Mouse (Mus musculus): ENCODE results near the gene Plekhh3.

The Plekhh3 gene

DNA sequence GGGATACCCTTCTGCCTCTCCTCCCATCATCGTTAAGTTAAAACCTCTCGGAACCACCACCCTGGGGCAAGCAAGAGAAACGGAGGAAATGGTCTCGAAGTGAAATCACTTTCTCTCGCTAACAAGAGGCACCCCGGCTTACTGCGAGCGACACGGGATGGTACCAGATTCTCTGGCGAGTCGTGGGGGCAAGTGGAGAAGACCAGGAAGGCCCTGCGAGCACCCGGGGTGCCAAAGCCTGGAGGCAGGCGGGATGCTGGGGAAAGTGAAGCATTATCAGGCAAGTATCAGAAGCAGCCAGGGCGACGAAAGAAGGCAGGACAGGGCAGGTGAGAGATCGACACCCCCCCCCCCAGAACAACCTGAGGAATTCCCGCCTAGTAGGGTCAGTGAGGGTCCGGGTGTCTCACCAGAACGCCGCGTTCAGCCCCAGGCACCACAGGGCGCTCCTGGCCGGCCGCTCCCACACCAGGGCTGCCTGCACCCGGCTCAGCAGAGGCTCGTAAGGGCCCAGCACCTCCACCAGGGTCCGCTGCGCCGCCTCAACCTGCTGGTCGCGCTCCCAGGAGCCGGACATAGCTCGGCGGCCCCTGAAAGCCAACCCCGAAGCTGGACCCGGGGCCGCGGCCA, 51.9 kb downstream of the Plekhh3 start:
- DNase-seq: no peak

DNA sequence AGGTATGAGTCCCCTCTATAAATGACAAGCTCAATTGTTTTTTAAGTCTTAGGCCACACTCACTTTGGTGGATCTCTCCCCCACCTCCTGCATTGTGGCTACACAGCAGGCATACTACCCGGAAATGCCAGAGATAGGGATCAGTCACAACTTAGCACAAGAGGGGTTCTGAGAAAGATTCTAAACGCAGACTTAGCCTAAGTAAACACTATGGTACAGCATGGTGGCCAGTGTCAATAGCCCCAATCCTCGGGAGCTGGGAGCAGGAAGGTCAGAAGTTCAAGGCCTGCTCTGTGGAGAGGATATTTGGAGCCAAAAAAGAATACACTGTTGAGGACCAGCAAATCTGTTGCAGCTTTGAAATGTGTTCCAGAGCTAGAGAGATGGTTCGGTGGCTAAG, 53.0 kb downstream of the Plekhh3 start:
- no peak for DNase-seq

DNA sequence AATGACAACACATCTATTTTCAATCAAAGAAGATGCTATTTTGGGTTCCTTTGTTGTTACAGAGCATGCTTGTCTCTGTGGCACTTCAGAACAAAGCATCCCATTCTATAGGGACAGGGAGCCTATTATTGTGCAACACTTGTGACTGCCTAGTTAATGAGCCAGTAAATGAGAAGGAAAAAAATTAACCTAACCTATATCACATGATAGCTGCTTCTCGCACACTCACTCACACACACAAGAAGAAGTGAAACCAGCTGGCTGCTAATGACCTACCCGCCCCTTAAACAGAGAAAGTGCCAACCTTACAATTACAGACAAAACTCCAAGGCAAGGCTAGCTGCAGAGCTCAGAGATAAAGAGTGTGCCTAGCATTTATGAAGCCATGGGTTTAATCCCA, 55.6 kb downstream of the Plekhh3 start:
- no peak for DNase-seq

All from kidney, adult 8-10 months (tissue).